Mouse (Mus musculus) olfactory bulb, adult 2 months (tissue): ENCODE data around the gene C2cd6.

Source experiments
- CTCF ChIP-seq: fragments of 200-500 bp; IDR thresholded peaks from 2 replicates; pipeline ENCODE4 v1.5.1; 2012; ENCODE audit warnings: low read depth, mild to moderate bottlenecking, low read length, moderate library complexity; ENCODE audit not compliant: insufficient read depth
- POLR2A ChIP-seq: fragments of 200-500 bp; IDR thresholded peaks from 2 replicates; pipeline ENCODE4 v1.6.1; 2012; ENCODE audit warnings: mild to moderate bottlenecking, low read depth, low read length, moderate library complexity; ENCODE audit not compliant: insufficient read depth

GRCm38 (mm10) chr1:59063697-59064096 lies 31.0 kb downstream of the C2cd6 start:
- TF ChIP-seq CTCF (no peak), POLR2A (no peak)
